Mouse (Mus musculus): ENCODE data around the gene Mrpl20. TPM values are rescaled to one million over a fixed set of nuclear protein-coding genes. Genes with fewer than 3 reads are reported as not detected.

Gene Mrpl20
- total and polyA plus RNA-seq, 2 experiments: 29.7 to 72.4 TPM

DNA sequence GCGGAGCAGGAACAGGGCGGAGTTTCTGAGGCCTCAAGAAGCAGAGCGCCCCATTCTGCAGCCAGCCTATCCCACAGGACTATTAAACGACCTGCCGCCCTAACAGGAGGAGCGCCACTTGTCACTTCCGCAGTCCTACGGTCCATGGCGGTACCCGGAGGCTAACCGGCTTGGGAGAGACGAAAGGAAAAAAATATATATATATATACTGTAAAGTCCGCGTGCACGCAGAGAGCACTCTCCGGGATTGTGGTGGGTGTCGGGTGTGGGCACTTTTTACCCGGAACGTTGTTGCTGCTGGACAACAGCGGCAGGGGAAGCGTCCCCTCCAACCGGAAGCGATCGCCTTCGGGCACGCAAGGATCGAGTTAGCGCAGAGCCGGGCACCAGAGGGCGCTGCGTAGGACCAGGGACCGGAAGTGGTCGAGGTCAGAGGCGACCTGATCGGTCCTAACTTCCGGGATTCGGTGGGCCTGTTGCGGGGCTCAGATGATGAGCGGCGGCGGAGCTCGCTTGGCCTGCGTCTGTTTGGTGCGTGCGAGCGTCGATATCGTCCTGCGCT is 28.6 kb downstream of the Mrpl20 start, which contains the start of gene Aurkaip1:
Aurkaip1 (plus strand) TSS at position 68 of the 562 bp plus-strand sequence.
- under 1% methylated on average over 49 of the region's 49 CpGs for WGBS
- peak; percentile 88 for DNase-seq (ENCODE audit: extremely low read depth, low read depth, low spot score)
- Histone ChIP-seq H3K79me2 (ENCODE audit: control insufficient read depth, insufficient read depth, low read length) (peaks cover 8% of the 10 kb centered on the region; the same call in 1 of the 2 replicates), H3K27me3 (ENCODE audit: control insufficient read depth, insufficient read depth, low read length) (no peaks in the 10 kb centered on the region), H3K9ac (ENCODE audit: low read depth, low read length) (peak within 1 kb of the TSS; percentile 94), H3K4me3 (ENCODE audit: insufficient read depth, low read depth, low read length) (peak within 1 kb of the TSS; percentile 92), H3K27ac (replicated peaks; ENCODE audit: insufficient read depth, low read depth, low read length) (peak within 1 kb of the TSS; percentile 76), H3K4me1 (ENCODE audit: control insufficient read depth, insufficient read depth, low read length) (peaks cover 18% of the 10 kb centered on the region), H3K36me3 (ENCODE audit: control insufficient read depth, insufficient read depth, low read length) (peaks cover 9% of the 10 kb centered on the region)
- TF ChIP-seq CTCF (IDR thresholded peaks at IDR 0.05; ENCODE audit: low read depth, low read length) (peak; percentile 87), POLR2A (IDR thresholded peaks at IDR 0.05; ENCODE audit: extremely low read depth, insufficient read depth, low read length) (peak; percentile 73)

DNA sequence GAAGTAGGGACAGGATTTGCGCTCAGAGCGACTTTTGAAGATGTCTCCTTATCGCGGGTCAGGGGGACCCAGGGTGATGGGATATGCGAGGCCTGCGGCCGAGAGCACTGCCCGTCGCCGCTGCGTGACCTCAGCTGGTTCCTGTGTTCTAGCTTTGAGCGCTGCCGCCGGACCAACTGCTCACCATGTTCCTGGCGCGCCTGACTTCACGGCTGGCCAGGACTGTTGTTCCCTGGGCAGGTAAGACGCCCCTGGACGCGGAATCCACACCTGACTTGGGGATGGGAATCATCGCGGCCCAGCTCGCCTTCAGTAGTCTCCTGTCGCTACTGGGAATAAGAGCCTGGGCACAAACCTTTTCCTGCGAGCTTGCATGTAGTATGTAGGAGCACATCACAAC is 29.2 kb downstream of the Mrpl20 start:
- DNase-seq (ENCODE audit: extremely low read depth, low read depth, low spot score): no peak
- TF ChIP-seq POLR2A (IDR thresholded peaks at IDR 0.05; ENCODE audit: extremely low read depth, insufficient read depth, low read length) (no peak), CTCF (IDR thresholded peaks at IDR 0.05; ENCODE audit: low read depth, low read length) (no peak)
- H3K36me3 ChIP-seq (ENCODE audit: control insufficient read depth, insufficient read depth, low read length): peaks cover 6% of the 10 kb centered on the region

DNA sequence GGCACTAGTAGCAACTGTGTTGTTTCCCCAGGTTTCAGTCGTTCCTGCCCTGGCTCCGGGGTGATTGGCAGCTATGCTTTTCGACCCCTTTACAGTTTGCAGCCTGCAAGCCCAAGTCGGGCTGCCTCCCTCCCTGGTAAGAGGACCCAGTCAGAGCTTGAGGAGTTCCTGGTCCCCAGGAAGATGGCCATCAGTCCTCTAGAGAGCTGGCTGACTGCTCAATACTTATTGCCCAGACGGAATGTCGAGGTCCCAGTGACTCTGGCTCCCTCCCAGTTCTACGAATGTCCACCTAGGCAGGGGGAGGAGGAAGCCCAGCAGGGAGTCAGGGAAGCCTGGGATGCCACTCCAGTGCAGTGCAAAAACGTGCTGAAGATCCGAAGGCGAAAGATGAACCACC is 29.6 kb downstream of the Mrpl20 start:
- Histone ChIP-seq H3K4me1 (ENCODE audit: control insufficient read depth, insufficient read depth, low read length) (peaks cover 18% of the 10 kb centered on the region), H3K4me3 (ENCODE audit: insufficient read depth, low read depth, low read length) (peak overlapping the region; percentile 92), H3K36me3 (ENCODE audit: control insufficient read depth, insufficient read depth, low read length) (peaks cover 5% of the 10 kb centered on the region), H3K27me3 (ENCODE audit: control insufficient read depth, insufficient read depth, low read length) (no peaks in the 10 kb centered on the region), H3K27ac (replicated peaks; ENCODE audit: insufficient read depth, low read depth, low read length) (peak overlapping the region; percentile 76), H3K79me2 (ENCODE audit: control insufficient read depth, insufficient read depth, low read length) (peaks cover 8% of the 10 kb centered on the region; the same call in 1 of the 2 replicates), H3K9ac (ENCODE audit: low read depth, low read length) (peak overlapping the region; percentile 94)
- 30% methylated on average over 10 of the region's 10 CpGs for WGBS
- TF ChIP-seq POLR2A (IDR thresholded peaks at IDR 0.05; ENCODE audit: extremely low read depth, insufficient read depth, low read length) (no peak), CTCF (IDR thresholded peaks at IDR 0.05; ENCODE audit: low read depth, low read length) (no peak)
- DNase-seq (ENCODE audit: extremely low read depth, low read depth, low spot score): no peak

More for the DNA sequence above, 29.2 kb downstream of the Mrpl20 start:
- H3K79me2 ChIP-seq (ENCODE audit: control insufficient read depth, insufficient read depth, low read length): peaks cover 8% of the 10 kb centered on the region; the same call in 1 of the 2 replicates
- peaks cover 18% of the 10 kb centered on the region for H3K4me1 ChIP-seq (ENCODE audit: control insufficient read depth, insufficient read depth, low read length)
- peak overlapping the region; percentile 76 for H3K27ac ChIP-seq (replicated peaks; ENCODE audit: insufficient read depth, low read depth, low read length)
- H3K27me3 ChIP-seq (ENCODE audit: control insufficient read depth, insufficient read depth, low read length): no peaks in the 10 kb centered on the region
- peak overlapping the region; percentile 94 for H3K9ac ChIP-seq (ENCODE audit: low read depth, low read length)
- peak overlapping the region; percentile 92 for H3K4me3 ChIP-seq (ENCODE audit: insufficient read depth, low read depth, low read length)
- under 1% methylated on average over 25 of the region's 25 CpGs for WGBS

DNA sequence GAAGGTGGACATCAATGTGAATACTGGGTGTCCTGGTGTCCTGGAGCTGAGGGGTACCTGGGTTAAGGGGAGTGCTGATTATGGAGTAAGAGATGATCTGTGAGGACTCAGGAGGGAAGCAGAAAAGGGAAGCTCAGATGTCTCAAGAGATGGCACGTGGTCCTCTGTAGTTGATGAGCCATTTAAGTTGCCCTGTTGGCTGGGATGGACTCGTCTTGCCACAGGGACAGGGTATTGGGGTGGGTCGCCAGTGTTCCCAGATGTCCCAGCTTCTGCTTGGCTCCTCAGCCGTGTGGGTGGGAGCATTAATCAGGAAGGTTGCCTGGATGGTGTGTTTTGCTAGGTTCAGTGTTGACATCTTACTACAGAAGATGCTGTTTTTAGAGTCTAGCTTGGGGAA is 30.6 kb downstream of the Mrpl20 start:
- no peak overlapping the region for H3K27ac ChIP-seq (replicated peaks; ENCODE audit: insufficient read depth, low read depth, low read length)
- WGBS: 87% methylated on average over 4 of the region's 4 CpGs
- H3K4me3 ChIP-seq (ENCODE audit: insufficient read depth, low read depth, low read length): no peak overlapping the region
- no peak for TF ChIP-seq CTCF (IDR thresholded peaks at IDR 0.05; ENCODE audit: low read depth, low read length)
- no peak for TF ChIP-seq POLR2A (IDR thresholded peaks at IDR 0.05; ENCODE audit: extremely low read depth, insufficient read depth, low read length)
- peaks cover 8% of the 10 kb centered on the region; the same call in 1 of the 2 replicates for H3K79me2 ChIP-seq (ENCODE audit: control insufficient read depth, insufficient read depth, low read length)
- H3K4me1 ChIP-seq (ENCODE audit: control insufficient read depth, insufficient read depth, low read length): peaks cover 18% of the 10 kb centered on the region
- peaks cover 1% of the 10 kb centered on the region; the same call in 1 of the 2 replicates for H3K36me3 ChIP-seq (ENCODE audit: control insufficient read depth, insufficient read depth, low read length)
- no peak for DNase-seq (ENCODE audit: extremely low read depth, low read depth, low spot score)
- no peaks in the 10 kb centered on the region for H3K27me3 ChIP-seq (ENCODE audit: control insufficient read depth, insufficient read depth, low read length)
- H3K9ac ChIP-seq (ENCODE audit: low read depth, low read length): no peak overlapping the region

DNA sequence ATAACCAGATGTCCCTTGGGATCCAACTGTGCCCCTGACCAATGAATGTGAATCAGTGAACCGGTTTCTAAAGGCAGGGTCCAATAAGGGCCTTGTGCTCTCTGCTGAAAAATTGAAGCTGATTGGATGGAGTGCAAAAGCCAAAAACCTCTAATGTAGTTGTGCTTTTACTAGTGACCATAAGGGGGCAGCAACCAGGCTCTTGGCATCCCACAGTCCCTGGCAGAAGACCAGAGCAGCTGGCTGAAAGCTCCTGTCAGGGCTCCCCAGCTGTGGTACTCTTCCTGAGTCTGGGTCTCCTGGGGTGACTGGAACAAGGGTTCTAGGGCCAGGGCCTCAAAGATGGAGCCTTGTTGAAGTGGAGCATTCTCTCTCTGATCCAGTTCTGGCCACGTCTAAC is 31.2 kb downstream of the Mrpl20 start:
- peak; percentile 80 for TF ChIP-seq CTCF (IDR thresholded peaks at IDR 0.05; ENCODE audit: low read depth, low read length)
- no peak for TF ChIP-seq POLR2A (IDR thresholded peaks at IDR 0.05; ENCODE audit: extremely low read depth, insufficient read depth, low read length)
- peak; percentile 90 for DNase-seq (ENCODE audit: extremely low read depth, low read depth, low spot score)
- no peak overlapping the region; the same call in 1 of the 2 replicates for H3K27ac ChIP-seq (replicated peaks; ENCODE audit: insufficient read depth, low read depth, low read length)
- no peaks in the 10 kb centered on the region for H3K27me3 ChIP-seq (ENCODE audit: control insufficient read depth, insufficient read depth, low read length)
- 13% methylated on average over 2 of the region's 2 CpGs for WGBS
- H3K4me3 ChIP-seq (ENCODE audit: insufficient read depth, low read depth, low read length): no peak overlapping the region
- no peaks in the 10 kb centered on the region for H3K36me3 ChIP-seq (ENCODE audit: control insufficient read depth, insufficient read depth, low read length)
- H3K9ac ChIP-seq (ENCODE audit: low read depth, low read length): no peak overlapping the region
- peaks cover 8% of the 10 kb centered on the region; the same call in 1 of the 2 replicates for H3K79me2 ChIP-seq (ENCODE audit: control insufficient read depth, insufficient read depth, low read length)
- peaks cover 18% of the 10 kb centered on the region for H3K4me1 ChIP-seq (ENCODE audit: control insufficient read depth, insufficient read depth, low read length)

DNA sequence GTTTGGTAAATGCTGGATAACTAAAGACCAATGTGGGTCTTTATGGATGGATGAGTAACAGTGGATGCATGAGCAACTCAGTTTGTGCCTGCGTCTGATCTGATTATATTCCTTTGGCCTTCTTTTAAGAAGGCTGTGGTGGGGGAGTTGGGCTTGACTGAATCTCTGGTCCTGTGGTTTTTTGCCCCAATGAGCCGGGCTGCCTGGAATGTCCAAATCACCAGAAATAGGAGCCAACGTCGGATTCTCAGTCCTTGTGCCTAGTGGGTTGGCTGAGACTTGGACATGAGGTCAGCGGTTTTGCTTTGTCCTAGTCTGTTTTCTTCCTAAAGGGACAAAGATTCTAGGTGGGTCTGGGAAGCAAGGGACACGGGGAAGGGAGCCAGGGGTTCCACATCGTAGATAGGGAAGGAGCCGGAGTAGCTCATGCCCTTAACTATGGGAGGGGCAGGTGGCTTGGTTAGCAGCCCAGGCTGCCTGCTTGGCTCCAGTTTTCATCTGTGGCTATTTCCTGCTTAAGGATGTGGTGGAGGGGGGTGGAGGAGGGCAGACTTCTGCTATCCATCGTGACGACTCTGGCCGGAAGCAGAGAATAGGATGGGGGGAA is 34.8 kb downstream of the Mrpl20 start:
- no peak overlapping the region for H3K4me3 ChIP-seq (ENCODE audit: insufficient read depth, low read depth, low read length)
- WGBS: 58% methylated on average over 11 of the region's 11 CpGs
- no peaks in the 10 kb centered on the region for H3K79me2 ChIP-seq (ENCODE audit: control insufficient read depth, insufficient read depth, low read length)
- no peaks in the 10 kb centered on the region for H3K27me3 ChIP-seq (ENCODE audit: control insufficient read depth, insufficient read depth, low read length)
- H3K36me3 ChIP-seq (ENCODE audit: control insufficient read depth, insufficient read depth, low read length): no peaks in the 10 kb centered on the region
- H3K9ac ChIP-seq (ENCODE audit: low read depth, low read length): no peak overlapping the region
- no peak for DNase-seq (ENCODE audit: extremely low read depth, low read depth, low spot score)
- TF ChIP-seq POLR2A (IDR thresholded peaks at IDR 0.05; ENCODE audit: extremely low read depth, insufficient read depth, low read length) (no peak), CTCF (IDR thresholded peaks at IDR 0.05; ENCODE audit: low read depth, low read length) (no peak)
- H3K27ac ChIP-seq (replicated peaks; ENCODE audit: insufficient read depth, low read depth, low read length): peak overlapping the region; percentile 67
- H3K4me1 ChIP-seq (ENCODE audit: control insufficient read depth, insufficient read depth, low read length): peaks cover 18% of the 10 kb centered on the region

Measured in liver, adult 2 months (tissue).